Mouse (Mus musculus): ENCODE data around the gene Rad51b. TPM values are rescaled to one million over a fixed set of nuclear protein-coding genes. Genes with fewer than 3 reads are reported as not detected.

The Rad51b gene
- total and polyA plus RNA-seq, 3 experiments = 6.5 to 8.6 (median 8.5) TPM

- Histone ChIP-seq H3K9me3 (replicated peaks; ENCODE audit: low read length) (no peaks in the 10 kb centered on the region), H3K9ac (ENCODE audit: insufficient read depth, low read depth) (no peak overlapping the region), H3K79me2 (replicated peaks; ENCODE audit: control insufficient read depth, extremely low read depth, insufficient read depth, poor library complexity, severe bottlenecking) (no peaks in the 10 kb centered on the region), H3K4me2 (ENCODE audit: insufficient read depth, low read depth, poor library complexity, severe bottlenecking) (no peak overlapping the region), H3K27ac (ENCODE audit: insufficient read depth, low read depth) (no peak overlapping the region), H3K4me3 (replicated peaks in 1 of 3; ENCODE audit: low read depth in 2 of 3, low read length in 2 of 3, poor library complexity in 1 of 3) (no peak overlapping the region), H3K4me1 (ENCODE audit: control insufficient read depth in 1 of 2, insufficient read depth in 2 of 2) (peaks cover 0 to 61% of the 10 kb centered on the region in 2 experiments; a peak in 3 of 4 replicates), H3K27me3 (replicated peaks) (no peaks in the 10 kb centered on the region), H3K36me3 (replicated peaks in 1 of 2; ENCODE audit: control insufficient read depth in 1 of 2, insufficient read depth in 1 of 2, low read length in 1 of 2) (no peaks in the 10 kb centered on the region)
- dilution Hi-C loops (cut with MboI; ENCODE audit: extremely low pct_ligation_motif_present, extremely low pct_unique_long_range_greater_than_20kb, low sequenced_read_pairs) (no loop called here), in situ Hi-C loops (cut with MboI; ENCODE audit: low pct_ligation_motif_present, low pct_unique_long_range_greater_than_20kb, low sequenced_read_pairs) (no loop called here)
- TF ChIP-seq EP300 (IDR thresholded peaks at IDR 0.05; ENCODE audit: low read length) (peak; percentile 41; the same call in 1 of the 2 replicates), USF2 (conservative IDR thresholded peaks at IDR 0.05; ENCODE audit: low read depth, low read length) (no peak)
- DNase-seq (ENCODE audit: extremely low read depth) = no peak
Observed at GRCm38 (mm10) chr12:79803670-79804069, 506.6 kb downstream of the Rad51b start.

- Histone ChIP-seq H3K27me3 (replicated peaks) (no peaks in the 10 kb centered on the region), H3K4me2 (ENCODE audit: insufficient read depth, low read depth, poor library complexity, severe bottlenecking) (no peak overlapping the region), H3K4me3 (replicated peaks in 1 of 3; ENCODE audit: low read depth in 2 of 3, low read length in 2 of 3, poor library complexity in 1 of 3) (no peak overlapping the region), H3K9me3 (replicated peaks; ENCODE audit: low read length) (no peaks in the 10 kb centered on the region), H3K27ac (ENCODE audit: insufficient read depth, low read depth) (no peak overlapping the region), H3K4me1 (ENCODE audit: control insufficient read depth in 1 of 2, insufficient read depth in 2 of 2) (peaks cover 0 to 55% of the 10 kb centered on the region in 2 experiments; a peak in 3 of 4 replicates), H3K36me3 (replicated peaks in 1 of 2; ENCODE audit: control insufficient read depth in 1 of 2, insufficient read depth in 1 of 2, low read length in 1 of 2) (no peaks in the 10 kb centered on the region), H3K79me2 (replicated peaks; ENCODE audit: control insufficient read depth, extremely low read depth, insufficient read depth, poor library complexity, severe bottlenecking) (no peaks in the 10 kb centered on the region), H3K9ac (ENCODE audit: insufficient read depth, low read depth) (no peak overlapping the region)
- peak; percentile 29 for DNase-seq (ENCODE audit: extremely low read depth)
- dilution Hi-C loops (cut with MboI; ENCODE audit: extremely low pct_ligation_motif_present, extremely low pct_unique_long_range_greater_than_20kb, low sequenced_read_pairs) = no loop called here
- in situ Hi-C loops (cut with MboI; ENCODE audit: low pct_ligation_motif_present, low pct_unique_long_range_greater_than_20kb, low sequenced_read_pairs) = no loop called here
- no peak for TF ChIP-seq POLR2AphosphoS2 (IDR thresholded peaks at IDR 0.05; ENCODE audit: low read depth, low read length)
- TF ChIP-seq BHLHE40 (IDR thresholded peaks at IDR 0.05; ENCODE audit: low read depth, low read length) = no peak
- TF ChIP-seq SIN3A (IDR thresholded peaks at IDR 0.05; ENCODE audit: low read length) = no peak
- TF ChIP-seq ZNF384 (IDR thresholded peaks at IDR 0.05; ENCODE audit: low read depth, low read length) = no peak
- TF ChIP-seq HCFC1 (IDR thresholded peaks at IDR 0.05; ENCODE audit: low read depth, low read length) = no peak
- no peak for TF ChIP-seq JUND (conservative IDR thresholded peaks at IDR 0.05; ENCODE audit: low read depth, low read length)
- TF ChIP-seq EP300 (IDR thresholded peaks at IDR 0.05; ENCODE audit: low read length) = no peak
- no peak for TF ChIP-seq PAX5 (IDR thresholded peaks at IDR 0.05; ENCODE audit: low read length)
- TF ChIP-seq MEF2A (IDR thresholded peaks at IDR 0.05; ENCODE audit: borderline replicate concordance, low read depth, low read length) = no peak
- no peak for TF ChIP-seq USF2 (conservative IDR thresholded peaks at IDR 0.05; ENCODE audit: low read depth, low read length)
- TF ChIP-seq MYC (IDR thresholded peaks at IDR 0.05; ENCODE audit: low read depth, low read length) = no peak
- TF ChIP-seq E2F4 (IDR thresholded peaks at IDR 0.05; ENCODE audit: insufficient replicate concordance, low read depth, low read length) = no peak
- TF ChIP-seq MAZ (IDR thresholded peaks at IDR 0.05; ENCODE audit: low read depth, low read length) = no peak
- no peak for TF ChIP-seq MAX (IDR thresholded peaks at IDR 0.05; ENCODE audit: low read length)
- TF ChIP-seq UBTF (IDR thresholded peaks at IDR 0.05; ENCODE audit: low read depth, low read length) = no peak
- TF ChIP-seq ETS1 (conservative IDR thresholded peaks at IDR 0.05; ENCODE audit: low read depth, low read length) = no peak
Observed at GRCm38 (mm10) chr12:79804776-79805524, 507.9 kb downstream of the Rad51b start.
